Mouse (Mus musculus) erythroblast, embryonic 14.5 days (primary cell): ENCODE data around the gene Abhd17a.
A peak's percentile ranks its signal among the peaks of the same experiment; 100 is the strongest.

Experiments used
- GATA1 ChIP-seq: IDR thresholded peaks from 2 replicates; pipeline ENCODE4 v1.6.1; 2012; ENCODE audit warnings: low read length, inconsistent platforms, mixed read lengths
- TAL1 ChIP-seq: IDR thresholded peaks from 3 replicates; pipeline ENCODE4 v1.6.1; 2012; ENCODE audit warnings: low read length, inconsistent platforms, mixed read lengths

DNA sequence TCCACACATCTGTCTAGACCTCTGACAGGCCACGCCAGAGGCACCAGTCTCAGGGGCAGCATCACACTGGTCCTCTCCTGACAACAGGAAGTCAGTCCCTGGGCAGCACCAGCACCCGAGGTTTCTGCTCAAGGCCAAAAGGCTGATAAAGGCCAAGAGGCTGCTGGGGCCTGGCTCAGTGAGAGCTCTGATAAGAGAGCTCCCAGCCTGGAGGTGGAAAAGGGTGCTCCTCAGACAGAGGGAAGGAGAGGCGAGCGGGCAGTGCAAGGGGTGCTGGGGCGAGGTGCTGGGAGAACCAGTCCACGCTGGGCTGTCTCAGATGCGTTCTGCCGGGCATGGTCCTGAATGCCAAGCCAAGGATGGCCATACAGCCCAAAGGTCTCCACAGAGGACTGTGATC, 36.6 kb downstream of the Abhd17a start:
- TF ChIP-seq GATA1 = peak; percentile 85
- TF ChIP-seq TAL1 = peak; percentile 74
